Mouse (Mus musculus) 3T3-L1 (cell line): ENCODE data around the gene Kif11.

Experiments used
- DNase-seq: peaks from one replicate; pipeline ENCODE4 v3.0.0-alpha.2; 2015; ENCODE audit warnings: low read depth, low spot score

The Kif11 gene

DNA sequence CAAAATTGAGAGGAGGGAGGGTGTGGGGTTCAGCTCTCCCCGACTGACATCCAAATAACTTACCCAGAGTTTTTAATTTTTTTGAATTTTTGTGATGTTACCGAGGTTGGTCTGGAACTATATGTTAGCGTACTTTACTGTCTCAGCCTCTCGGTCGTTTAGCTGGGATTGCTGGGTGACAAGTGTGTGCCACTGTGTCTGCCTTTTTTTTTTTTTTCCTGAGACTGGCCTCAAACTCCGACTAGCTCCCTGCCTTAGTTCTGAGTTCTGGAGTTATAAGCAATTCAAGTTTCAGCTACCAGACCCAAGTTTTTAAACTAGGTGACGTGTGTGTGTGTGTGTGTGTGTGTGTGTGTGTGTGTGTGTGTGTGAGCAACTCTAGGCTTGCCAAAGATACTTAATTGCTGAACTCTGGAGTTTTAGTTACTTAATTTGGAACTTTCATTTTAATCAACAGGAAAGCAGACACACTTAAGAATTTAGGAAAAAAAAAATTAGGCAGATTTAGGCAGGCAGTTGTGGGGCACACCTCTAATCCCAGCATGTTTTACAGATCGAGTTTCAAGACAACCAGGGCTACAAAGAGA lies 1.3 kb downstream of the Kif11 start:
- DNase-seq: peak; percentile 30

DNA sequence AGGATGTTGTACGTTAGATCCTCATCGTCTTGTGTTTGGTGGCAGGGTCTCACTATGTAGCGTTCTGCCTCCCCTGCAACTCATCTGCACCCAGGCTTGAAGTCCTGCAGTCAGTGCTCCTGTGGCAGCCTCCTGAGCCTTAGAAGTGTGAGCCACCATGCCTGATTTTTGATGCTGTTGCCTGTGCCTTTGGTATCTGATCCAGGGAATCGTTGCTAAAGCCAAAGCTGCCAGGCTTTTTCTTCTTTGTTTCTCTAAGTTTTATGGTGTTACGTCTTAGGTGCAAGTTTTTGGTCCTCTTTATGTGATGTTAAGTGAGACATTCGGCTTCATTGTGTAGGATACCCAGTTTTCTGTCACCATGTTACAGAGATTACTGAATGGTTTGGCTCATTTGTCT lies 2.6 kb downstream of the Kif11 start:
- peak; percentile 15 for DNase-seq

DNA sequence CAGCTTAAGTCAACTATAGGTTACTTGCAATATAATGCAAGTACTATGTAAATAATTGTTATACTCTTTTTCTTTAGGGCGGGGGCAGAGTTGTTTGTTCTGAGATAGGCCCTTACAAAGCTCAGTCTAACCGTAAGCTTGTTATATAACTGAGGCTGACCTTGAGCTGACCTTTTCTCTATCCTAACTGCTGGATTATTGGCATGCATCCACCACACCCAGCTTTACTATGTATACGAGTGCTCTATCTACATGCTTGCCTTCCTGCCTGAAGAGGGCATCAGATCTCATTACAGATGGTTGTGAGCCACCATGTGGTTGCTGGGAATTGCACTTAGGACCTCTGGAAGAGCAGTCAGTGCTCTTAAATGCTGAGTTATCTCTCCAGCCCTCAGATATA lies 9.9 kb downstream of the Kif11 start:
- no peak for DNase-seq

DNA sequence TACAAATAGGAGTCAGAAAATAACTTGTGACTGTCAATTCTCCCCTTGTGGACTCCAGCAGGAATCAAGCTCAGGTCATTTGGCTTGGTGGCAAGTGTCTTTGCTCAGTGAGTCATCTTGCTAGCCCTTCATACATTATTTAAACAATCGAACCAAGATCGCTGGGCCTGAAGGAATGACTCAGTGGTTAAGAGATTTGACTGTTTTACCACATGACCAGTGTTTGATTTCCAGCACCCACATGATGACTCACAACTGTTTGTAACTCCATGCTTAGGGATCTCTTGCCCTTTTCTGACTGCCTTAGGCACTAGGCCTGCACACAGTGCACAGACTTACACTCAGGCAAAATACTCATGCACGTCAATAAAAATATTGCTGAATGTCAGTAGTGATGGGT lies 15.7 kb downstream of the Kif11 start:
- DNase-seq: peak; percentile 84

DNA sequence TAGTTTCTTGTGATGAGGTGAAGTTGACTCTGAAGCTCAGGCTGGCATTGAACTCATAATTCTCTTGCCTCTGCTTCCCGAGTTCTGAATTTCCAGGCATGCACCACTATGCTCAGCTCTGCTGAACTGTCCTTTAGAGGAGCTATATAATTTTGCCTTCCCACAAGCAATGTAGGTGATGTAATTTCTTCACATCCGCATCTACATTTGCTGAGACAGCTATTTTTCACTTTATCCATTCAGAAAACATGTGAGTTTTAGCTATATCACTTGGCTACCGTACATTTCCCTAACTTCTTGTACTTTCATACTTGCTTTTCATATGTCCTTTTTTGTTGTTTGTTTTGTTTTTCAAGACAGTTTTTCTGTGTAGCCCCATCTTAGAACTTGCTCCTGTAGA lies 20.1 kb downstream of the Kif11 start:
- DNase-seq: no peak

DNA sequence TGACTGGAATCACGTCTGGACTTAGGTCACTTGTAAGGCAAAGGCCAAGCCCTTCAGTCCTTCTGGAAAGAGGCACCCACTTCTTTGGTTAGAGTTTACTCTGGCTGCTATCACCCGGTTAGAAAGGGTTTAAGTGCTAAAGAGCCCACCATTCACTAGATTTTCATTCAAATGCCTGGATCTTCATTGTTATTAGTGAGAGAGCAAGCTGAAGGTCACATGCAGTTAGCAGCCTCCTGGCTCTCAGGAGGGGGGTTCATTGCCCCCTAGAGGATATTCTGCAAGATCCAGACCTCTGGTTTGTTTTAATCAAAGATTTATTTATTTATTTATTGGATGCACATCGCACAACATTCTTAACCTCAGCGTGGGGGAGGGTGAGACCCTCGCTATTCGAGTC lies 24.7 kb downstream of the Kif11 start:
- no peak for DNase-seq

DNA sequence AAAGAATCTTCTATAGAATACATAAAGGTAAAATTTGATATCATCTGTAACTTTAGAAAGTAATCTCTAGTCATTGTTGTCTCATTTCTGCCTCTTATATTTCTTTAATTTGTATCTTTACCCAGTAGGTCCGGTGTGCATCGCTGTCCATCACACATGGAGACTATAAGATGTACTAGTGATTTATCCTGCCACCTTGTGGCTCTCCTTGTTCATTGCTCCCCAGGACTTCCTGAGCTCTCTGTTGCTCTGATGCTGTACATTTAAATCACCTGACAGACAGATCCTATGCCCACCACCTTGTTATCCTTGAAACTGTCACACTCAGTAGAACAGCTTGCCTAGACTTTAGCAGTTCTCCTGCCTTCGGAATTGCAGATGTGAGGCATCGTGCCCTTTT lies 42.1 kb downstream of the Kif11 start:
- peak; percentile 76 for DNase-seq

DNA sequence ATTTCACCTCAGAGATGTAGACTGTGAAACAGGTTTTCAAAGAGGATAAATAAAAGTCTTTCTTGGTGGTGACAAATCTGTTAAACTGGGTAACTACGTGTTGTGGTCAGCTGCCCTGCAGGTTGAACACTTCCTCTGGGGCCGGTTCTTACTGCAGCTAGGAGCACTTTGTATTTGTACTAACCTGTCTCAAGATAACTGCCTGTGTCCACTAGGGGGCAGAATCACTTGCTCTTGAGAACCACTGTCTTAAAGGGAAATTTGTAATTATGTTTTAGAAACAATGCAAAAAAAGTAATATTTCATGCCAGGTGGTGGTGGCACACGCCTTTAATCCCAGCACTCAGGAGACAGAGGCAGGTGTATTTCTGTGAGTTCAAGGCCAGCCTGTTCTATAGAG lies 43.4 kb downstream of the Kif11 start:
- peak; percentile 92 for DNase-seq

DNA sequence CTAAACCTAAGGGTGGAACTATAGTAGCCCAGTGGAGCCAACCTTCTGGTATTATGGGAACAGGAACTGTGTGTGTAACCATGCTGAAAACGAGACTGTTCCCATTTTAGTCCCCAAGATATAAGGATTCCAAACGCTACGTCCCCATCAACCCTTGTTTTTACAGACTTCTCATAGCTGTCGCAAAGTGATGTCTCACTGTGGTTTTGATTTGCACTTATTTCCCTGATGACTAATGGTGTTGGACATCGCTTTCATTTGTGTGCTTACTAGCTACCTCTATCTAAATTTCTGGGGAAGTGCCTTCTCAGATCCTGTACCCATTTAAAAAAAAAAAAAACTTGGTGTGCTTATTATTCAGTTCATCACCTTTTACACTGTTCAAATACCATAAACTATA lies 52.4 kb downstream of the Kif11 start:
- DNase-seq: peak; percentile 61

DNA sequence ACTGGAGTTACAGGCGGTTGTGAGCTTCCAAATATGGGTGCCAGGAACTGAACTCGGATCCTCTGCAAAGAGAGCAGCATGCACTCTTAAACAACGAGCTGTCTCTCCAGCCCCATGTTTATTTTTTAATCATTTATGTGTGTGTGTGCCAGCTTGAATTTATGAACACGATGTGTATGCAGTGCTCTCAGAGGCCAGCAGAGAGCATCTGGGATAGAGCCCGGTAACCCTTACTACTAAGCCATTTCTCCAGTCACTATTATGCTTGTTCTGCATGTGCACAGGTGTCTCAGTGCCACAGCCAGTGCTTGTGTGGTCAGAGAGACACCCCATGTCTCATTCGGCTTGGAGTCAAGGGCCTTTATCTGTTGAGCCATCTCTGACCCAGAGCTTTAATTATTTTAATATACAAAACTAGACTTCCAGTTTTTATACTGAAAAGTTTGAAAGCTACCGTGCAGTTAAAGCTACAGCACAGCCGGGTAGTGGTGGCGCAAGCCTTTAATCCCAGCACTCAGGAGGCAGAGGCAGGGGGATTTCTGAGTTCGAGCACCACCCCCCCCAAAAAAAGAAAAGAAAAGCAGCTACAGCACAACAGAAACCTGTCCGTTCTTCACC lies 55.0 kb downstream of the Kif11 start:
- no peak for DNase-seq

DNA sequence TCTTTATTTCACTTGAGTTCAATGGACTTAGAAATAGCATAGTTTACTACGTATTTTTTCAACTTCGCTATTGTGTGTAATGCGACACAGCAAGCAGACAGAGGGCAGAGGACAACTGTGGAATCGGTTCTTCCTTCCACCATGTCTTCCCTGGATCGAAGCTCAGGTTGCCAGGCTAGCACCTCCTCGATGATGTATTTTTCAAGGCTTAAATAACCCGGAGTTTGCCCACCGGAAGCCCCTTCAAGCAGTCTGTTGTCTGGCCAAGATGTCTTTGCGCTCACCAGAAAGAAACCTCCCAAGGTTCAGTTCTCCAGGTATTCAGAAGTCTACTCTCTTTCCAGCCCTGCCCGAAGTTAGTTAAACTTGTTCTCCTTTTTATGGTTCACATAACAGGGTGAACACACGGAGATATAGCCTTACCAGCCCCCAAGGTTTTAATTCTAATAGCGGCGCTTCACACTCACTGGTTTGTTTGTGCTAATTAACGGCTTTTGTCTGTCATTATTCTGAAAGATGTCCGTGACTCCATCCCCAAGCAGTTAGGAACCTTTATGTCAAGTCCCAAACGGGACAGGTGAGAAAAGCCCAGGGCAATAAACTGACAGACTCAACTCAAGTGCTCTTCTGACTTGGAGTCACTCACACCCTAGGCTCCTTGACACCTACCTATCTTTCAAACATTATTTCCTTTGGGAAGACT lies 56.8 kb downstream of the Kif11 start:
- no peak for DNase-seq

DNA sequence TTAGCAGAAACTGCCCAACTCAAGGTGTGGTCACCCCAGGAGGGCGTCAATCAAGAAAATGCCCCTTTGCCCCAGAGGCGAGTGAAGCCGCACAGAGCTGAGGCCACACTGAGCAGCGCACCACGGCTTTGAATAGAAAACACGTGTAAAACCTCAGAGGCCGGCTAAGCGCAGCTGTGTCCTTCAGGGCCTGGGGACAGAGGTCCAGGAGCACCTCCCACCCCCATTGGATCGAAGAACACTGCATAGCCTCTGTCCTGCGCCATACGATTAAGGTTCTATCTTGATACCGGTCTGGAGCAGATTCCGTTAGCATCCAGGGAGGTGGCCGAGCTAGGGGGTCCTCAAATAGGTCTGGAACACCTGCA lies 57.7 kb downstream of the Kif11 start:
- DNase-seq: no peak

DNA sequence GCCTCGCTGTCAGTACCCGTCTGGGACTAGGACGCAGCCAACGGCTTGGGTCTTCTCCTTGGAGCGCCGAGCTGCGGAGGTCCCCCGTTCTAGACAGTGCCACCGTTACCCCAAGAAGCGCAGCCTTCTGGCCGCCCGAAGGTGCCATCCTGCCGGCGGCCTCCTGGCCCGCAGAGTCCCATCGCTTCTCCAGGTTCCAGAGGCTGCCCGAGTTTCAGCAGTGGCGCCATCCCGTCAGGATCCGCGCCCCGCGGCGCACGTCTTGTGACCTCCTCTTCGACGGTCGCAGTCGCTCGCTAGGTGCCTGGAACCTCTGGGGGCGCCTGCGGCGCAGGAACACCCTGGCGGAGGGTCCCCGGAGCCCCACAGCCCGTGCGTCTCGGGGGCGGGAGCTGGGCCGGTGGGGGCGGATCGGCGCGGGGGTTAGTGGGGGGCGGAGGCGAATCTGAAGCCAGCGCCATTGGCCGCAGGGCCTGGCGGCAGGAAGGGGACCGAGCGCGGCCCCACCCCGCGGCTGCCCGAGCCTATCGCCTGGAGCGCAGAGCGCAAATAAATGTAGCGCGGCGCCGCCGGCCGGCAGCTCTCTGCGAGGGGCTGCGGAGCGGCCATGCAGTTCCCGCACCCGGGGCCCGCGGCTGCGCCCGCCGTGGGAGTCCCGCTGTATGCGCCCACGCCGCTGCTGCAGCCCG lies 58.2 kb downstream of the Kif11 start, which contains the start of gene Hhex:
Gene Hhex, plus strand, starts transcription at position 548 of the 689 bp plus-strand sequence.
- DNase-seq: no peak

DNA sequence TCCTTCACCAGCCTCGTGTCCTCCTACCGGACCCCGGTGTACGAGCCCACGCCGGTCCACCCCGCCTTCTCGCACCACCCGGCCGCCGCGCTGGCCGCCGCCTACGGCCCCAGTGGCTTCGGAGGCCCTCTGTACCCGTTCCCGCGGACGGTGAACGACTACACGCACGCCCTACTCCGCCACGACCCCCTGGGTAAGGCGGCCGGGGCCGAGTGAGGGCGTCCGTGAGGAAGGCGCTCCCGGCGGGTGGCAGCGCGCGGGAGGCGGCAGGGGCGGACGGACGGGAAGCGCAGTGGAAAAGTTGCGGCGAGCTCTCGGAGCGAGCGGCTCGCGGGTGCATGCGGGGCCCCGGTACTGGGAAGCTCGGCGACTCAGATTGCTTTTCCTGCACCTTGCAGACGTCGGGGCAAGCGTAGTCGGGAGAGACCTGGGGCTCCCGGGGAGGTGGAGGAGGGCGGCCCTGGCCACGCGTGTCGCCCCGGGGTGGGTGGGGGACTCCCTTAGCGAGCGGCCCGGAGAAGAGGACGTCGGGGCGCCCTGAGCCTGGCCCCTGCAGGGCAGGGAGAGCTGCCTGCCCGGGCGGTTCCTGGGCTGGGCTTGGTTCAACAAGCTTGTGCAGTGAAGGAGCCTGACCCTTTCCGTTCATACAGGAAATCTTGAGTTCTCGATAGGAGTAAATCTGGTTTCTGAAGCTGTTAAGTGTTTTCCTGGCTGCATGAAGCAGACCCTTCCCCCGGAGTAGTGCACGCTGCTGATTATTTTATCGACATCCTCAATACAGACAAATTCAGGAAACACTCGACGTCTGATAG lies 59.0 kb downstream of the Kif11 start:
- no peak for DNase-seq

DNA sequence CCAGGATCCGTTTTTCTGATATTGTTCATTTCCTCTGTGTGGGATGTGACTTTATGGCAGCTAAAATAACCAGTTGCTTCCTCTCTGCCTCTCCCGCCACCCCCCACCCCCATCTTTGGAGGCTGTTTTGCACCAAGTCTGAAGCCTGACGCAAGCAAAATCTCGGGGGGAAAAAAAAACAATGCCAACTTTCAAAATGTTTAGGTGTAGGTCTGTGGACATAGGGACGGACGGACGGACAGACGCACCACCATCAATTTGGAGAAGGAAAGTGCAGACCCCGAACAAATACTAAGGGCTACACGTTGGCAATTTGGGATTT lies 59.6 kb downstream of the Kif11 start:
- no peak for DNase-seq

DNA sequence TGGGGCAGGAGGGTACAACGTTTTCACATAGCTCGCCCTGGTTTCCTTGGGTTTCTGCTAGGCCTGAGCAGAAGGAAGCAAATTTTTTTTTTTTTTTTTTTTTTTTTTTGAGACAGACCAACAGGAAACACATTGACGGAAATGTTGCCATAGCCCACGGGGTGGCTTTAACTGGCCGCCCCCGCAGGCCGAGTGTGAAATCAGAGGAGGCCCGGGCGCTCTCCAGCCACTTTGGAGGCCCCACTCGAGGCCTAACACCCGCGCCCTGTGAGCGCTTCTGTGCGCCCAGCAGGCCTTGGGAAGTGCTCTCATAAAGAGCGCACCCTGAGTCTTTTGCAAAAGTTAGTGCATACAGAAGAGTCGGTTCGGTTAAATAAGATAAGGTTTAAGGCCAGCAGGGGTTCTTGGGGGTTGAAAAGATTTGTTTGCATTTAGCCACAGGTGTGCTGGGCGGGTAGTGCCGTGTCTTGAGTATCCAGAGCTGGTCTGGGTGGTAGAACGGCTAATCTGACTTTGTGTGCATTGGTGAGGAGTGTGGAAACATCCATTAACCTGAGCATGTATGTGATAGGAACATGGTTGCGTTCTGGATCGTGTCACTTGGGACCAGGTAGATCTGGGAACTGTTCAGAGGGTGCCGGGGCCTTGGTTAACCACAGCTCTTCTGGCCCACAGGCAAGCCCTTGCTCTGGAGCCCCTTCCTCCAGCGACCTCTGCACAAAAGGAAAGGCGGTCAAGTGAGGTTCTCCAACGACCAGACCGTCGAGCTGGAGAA lies 60.5 kb downstream of the Kif11 start:
- no peak for DNase-seq

DNA sequence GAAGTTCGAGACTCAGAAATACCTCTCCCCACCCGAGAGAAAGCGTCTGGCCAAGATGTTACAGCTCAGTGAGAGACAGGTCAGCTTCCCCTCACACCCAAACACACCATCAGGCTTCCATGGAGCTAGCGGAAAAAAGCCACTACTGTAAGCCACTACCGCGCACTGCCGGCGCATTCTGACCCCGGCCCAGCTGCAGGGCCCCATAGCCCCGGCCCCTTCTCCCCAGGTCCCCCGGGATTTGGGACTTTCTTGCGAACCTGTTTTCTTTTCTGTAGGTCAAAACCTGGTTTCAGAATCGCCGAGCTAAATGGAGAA lies 61.0 kb downstream of the Kif11 start:
- no peak for DNase-seq

DNA sequence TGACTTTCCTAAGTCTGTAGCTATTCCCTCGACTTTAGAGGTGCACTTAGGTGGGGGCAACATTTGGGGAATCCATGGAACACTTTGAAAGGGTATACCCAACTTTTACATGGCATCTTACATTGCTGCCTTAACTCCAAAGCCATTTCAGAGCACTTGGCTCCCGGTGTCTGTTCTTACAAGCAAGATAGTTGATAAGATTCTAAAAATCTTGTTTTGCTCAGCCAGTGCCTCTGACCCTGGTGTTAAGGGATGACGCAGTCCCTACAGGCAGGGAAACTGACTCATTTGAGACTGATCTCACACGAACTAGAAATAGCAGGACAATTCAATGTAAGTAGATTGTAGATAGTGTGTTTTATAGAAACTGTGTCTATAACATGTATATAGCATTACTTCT lies 64.0 kb downstream of the Kif11 start:
- DNase-seq: no peak

DNA sequence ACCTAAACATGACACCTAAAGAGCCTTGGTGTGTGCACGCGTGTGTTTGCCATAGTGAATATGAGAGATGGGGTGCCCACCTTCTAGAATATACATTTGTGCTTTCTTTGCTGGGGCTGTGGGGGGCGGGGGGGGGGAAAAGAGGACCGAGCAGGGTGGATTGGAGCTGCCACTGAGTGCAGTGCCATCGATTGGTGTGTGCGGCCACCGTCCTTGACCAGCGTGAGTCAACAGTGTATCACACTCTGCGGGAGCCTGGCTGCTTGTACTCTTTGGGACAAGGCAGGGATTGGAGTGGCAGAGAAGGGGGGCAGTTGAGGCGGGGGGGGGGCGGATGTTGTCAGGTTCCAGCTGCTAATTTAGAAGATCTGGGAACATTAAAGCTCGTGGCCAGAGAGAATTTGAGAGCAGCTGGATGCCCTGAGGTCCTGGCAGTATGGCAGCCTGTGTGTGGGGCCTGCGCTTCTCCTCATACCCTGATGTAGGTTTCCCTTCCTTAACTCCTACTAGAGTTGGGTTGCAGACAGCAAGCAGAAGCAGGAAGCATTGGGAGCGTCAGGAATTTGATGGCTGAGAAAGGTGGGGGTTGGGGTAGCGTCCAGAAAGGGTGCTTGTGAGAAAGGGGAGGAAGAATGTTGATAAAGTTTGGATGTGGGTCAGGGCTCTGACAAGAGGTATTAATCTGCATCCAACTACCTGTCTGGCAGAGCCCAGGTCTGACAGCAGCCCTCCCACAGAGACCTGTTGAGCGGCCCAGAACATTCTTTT lies 64.7 kb downstream of the Kif11 start:
- DNase-seq: no peak

DNA sequence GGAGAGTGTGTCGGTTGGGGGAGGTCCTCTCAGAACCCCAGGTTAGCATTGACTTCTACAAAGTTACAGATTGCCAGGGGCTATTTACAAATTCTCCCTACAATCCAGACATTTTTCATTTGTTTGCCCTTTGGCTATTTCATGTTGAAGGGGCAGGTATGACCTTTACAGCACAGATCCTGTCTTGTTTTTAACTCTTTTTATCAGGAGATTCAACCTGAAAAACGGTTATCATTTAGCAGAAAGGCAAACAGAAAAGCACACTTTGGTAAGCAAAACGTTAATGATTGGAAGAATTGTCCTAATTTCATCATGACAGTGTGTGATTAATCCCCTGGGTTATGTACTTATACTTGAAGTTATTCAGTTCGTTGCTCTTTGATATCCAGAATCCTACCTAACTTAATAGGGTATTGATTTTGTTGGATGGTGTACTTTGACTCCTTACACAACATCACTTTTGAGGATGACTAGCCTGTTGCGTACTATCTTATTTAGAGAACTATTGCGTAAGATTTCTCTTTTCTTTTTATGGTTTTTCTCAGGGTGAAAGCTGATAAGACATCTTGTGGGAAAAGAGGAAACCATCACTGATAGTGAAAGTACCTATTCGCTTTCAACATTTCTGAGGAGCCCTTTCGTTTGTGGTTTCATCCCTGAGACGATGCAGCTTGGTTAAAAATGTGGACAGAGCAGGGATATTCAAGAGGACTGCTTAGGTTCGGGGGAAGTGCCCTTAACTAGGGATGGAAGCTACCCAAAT lies 66.5 kb downstream of the Kif11 start:
- DNase-seq: no peak
